Mouse (Mus musculus): Measurements from ENCODE around the gene Gm20458. TPM values are rescaled to one million over a fixed set of nuclear protein-coding genes. Genes with fewer than 3 reads are reported as not detected.

Gm20458 gene
- polyA plus RNA-seq (2012; rRNA removed) = 0.55 and 0.61 TPM in 2 replicates

DNA sequence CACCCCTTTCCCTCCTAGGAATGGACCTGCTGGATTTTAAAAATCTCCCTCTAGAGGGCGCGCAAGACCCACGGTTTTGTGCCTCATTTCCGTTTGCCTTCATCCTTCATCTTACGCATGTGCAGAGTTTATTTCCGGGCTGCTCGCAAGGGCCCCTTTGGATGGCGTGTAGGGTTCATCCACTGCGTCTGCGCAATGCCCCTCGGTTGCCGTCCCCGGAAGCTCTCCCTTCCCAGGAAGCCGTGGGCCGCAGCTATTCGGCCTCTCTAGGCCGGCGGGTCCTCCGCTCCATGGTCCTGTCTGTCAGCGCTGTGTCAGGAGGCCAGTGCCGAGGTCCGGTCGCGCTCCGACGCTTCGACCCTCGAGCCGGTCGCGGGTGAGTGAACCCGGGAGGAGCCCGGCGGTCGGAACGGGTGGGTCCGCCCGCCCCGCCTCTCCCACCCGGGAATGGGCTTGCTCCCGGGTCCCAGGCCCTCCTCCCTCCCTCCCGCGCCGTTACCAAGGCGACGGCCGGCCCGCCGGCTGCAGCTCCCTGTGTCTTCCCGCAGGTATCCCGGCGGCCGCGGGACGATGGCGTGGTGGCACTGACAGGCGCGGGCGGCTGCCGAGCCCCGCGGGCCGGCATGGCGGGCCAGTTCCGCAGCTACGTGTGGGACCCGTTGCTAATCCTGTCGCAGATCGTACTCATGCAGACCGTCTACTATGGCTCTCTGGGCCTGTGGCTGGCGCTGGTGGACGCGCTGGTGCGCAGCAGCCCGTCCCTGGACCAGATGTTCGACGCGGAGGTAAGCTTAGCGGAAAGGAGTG lies at the start of gene Gm20458:
Gm20458 (plus strand) TSS at position 223 of the 807 bp plus-strand sequence.

DNA sequence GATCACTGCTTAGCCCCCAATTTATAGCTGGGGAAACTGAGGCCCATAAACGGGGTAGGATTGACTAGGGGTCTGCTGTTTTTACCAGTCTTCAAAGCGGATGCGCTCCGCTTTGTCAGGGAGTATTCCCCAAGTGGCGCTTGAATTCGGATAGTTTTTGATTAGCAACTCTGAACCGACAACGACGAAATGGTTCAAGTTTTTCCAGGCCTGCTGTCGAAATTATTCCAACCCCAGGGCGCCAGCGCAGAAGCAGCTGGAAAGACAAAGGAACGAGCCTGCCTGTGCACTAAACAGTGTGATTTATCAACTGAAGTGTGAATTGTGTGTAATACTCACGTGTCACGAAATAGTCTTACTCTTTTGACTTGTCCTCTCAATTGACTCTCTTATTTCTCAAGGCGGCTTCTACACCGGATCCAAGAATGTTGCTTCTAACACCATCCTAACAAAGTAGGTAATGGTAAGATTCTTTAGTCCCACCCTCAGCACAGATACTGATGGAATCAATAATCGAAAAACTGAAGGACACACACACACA lies 17.2 kb upstream of the Gm20458 start, which contains the start of gene Sdc4:
Sdc4 (minus strand) TSS at position 428 of the 541 bp plus-strand sequence.

DNA sequence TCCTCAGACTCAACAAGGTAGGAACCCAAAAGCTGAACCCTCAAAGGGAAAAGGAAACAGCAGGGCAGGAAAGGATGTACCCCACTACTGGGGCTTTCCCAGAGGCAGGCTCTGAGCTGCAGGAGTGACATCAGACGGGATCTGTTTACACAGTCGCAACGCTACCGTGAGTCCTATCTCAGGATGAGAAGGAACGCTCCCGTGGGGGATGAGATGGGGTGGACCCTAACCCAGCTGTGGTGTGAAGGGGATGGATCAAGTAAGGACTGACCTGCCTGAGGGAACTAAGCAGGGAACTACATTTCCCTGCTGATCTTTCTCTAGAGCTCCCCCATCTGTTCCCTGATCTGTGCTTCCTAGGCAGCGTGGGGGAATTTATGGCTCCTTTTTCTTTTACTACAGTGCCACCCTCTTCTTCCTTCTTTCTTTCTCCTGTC lies 3.9 kb upstream of the Gm20458 start, which contains the start of gene Sys1:
Sys1 (plus strand) TSS at position 101 of the 437 bp plus-strand sequence.

DNA sequence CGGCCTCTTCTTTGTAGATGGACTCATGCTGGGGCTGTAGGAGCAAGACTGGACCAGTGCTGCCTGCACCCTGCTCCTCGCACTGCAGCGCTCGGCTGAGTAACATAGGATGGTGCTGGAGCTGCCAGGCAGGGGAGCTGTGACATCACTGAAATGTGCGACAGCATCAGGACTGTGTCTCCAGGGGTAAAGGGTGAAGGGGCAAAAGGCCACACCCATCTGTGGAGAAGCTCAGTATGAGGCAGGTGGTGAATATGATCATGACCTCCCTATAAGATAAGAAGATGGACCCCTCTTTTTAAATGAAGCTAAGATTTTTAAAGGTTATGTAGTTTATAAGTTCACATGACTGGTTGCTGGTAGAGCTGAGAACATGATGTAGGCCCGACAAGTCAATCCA lies 12.9 kb downstream of the Gm20458 start, which contains the start of gene Trp53tg5:
Trp53tg5 (minus strand) TSS at position 101 of the 400 bp plus-strand sequence.

DNA sequence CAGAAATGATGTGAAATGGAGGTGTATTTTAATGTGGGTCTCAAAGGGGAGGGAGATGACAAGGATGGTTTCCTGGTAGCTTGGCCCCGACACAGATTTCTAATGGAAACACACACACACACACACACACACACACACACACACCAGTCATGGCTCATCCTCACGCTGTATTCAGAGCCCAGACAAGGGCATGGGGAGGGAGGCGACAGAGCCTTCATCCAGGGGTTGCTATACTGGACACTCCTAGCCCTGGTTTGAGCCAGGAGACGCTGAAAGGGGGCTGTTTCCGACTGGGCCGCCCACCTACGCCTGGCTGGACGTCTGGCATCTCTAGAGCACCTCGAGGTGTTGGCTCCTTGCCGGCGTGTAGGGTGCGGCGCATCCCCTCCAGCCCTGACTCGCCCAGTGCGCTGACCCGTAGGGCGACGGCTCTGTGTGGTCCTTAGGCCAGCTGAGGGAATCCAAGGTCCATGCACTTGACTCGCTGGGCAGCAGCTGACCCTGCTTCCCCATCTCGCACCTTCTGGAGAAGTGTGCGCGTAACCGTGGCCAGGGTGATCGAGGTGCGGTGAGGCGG lies 25.0 kb downstream of the Gm20458 start, which contains the start of gene Dbndd2:
Dbndd2 (plus strand) TSS at position 426 of the 577 bp plus-strand sequence.

DNA sequence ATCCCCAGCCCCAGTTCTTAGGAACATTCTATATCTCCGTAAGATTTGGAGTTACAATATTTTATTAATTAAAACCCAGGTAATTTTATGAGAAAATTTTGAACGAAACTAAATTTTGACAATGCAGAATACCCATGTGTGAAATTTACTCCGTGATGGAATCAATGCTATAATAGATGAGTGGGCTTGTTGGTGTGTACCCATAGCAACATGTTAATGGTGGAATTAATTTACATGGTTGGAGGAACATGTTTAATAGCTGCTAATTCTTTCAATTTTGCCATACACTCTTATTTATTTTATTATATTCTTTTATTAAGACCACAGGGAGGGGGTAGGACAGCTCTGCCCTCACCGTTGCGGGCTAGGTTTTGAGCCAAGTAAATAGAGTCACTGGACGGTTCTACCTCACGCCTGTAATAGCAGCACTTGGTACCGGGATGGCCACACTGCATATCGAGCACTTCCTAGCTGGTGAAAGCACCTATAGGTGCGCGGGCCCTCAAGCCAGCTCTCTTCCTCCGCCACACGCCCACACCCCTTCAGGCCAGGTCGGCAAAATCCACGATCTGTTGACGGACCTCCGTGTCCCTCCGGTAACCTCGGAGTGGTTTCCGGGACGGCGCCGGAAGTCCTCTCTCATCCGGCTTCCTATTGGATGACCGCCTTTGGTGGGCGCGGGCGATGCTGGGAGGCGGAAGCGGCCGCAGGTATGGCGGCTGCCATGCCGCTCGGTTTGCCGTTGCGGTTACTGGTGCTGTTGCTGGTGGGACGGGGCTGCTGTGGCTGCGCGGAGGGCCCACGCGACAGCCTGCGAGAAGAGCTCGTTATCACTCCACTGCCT lies 36.3 kb downstream of the Gm20458 start, which contains the start of gene Pigt:
Pigt (plus strand) TSS at position 674 of the 844 bp plus-strand sequence.

Other genes with a start within 250 kb of the Gm20458 start
- gene Wfdc15b, start 239.3 kb upstream of the Gm20458 start, polyA plus RNA-seq (2012; rRNA removed) = 0.07 and 0.16 TPM in 2 replicates
- gene Svs2, start 222.5 kb upstream of the Gm20458 start, polyA plus RNA-seq (2012; rRNA removed) = not detected in 2 replicates
- gene Svs3b, start 204.3 kb upstream of the Gm20458 start, polyA plus RNA-seq (2012; rRNA removed) = not detected in 2 replicates
- not detected in 2 replicates for gene Svs4, start 182.5 kb upstream of the Gm20458 start, polyA plus RNA-seq (2012; rRNA removed)
- not detected in 2 replicates for gene Svs3a, start 171.7 kb upstream of the Gm20458 start, polyA plus RNA-seq (2012; rRNA removed)
- gene Svs6, start 144.2 kb upstream of the Gm20458 start, polyA plus RNA-seq (2012; rRNA removed) = not detected in 2 replicates
- not detected in 2 replicates for gene Svs5, start 128.2 kb upstream of the Gm20458 start, polyA plus RNA-seq (2012; rRNA removed)
- gene Slpi, start 71.9 kb upstream of the Gm20458 start, polyA plus RNA-seq (2012; rRNA removed) = 25.7 and 26.9 TPM in 2 replicates
- gene Rbpjl, start 57.8 kb upstream of the Gm20458 start, polyA plus RNA-seq (2012; rRNA removed) = 0.01 and 0.13 TPM in 2 replicates
- gene Matn4, start 55.8 kb upstream of the Gm20458 start, polyA plus RNA-seq (2012; rRNA removed) = 0.17 and 0.21 TPM in 2 replicates
- gene Sdc4, start 17.1 kb upstream of the Gm20458 start, polyA plus RNA-seq (2012; rRNA removed) = 46.8 and 52.3 TPM in 2 replicates
- 20.3 and 20.5 TPM in 2 replicates for gene Sys1, start 4.0 kb upstream of the Gm20458 start, polyA plus RNA-seq (2012; rRNA removed)
- gene Trp53tg5, start 12.8 kb downstream of the Gm20458 start, polyA plus RNA-seq (2012; rRNA removed) = not detected in 2 replicates
- 11.3 and 12.0 TPM in 2 replicates for gene Dbndd2, start 25.1 kb downstream of the Gm20458 start, polyA plus RNA-seq (2012; rRNA removed)
- 15.6 and 19.3 TPM in 2 replicates for gene Pigt, start 36.6 kb downstream of the Gm20458 start, polyA plus RNA-seq (2012; rRNA removed)
- gene Wfdc2, start 101.4 kb downstream of the Gm20458 start, polyA plus RNA-seq (2012; rRNA removed) = 1.6 and 2.0 TPM in 2 replicates
- gene Spint3, start 112.5 kb downstream of the Gm20458 start, polyA plus RNA-seq (2012; rRNA removed) = not detected in 2 replicates
- gene Wfdc6a, start 124.5 kb downstream of the Gm20458 start, polyA plus RNA-seq (2012; rRNA removed) = 0.05 and 0.06 TPM in 2 replicates
- gene Eppin, start 132.6 kb downstream of the Gm20458 start, polyA plus RNA-seq (2012; rRNA removed) = not detected in 2 replicates
- gene Wfdc6b, start 152.6 kb downstream of the Gm20458 start, polyA plus RNA-seq (2012; rRNA removed) = not detected in 2 replicates
- not detected in 2 replicates for gene Wfdc8, start 152.7 kb downstream of the Gm20458 start, polyA plus RNA-seq (2012; rRNA removed)
- gene Wfdc16, start 177.8 kb downstream of the Gm20458 start, polyA plus RNA-seq (2012; rRNA removed) = not detected in 2 replicates
- not detected in 2 replicates for gene Wfdc10, start 195.1 kb downstream of the Gm20458 start, polyA plus RNA-seq (2012; rRNA removed)
- gene Wfdc9, start 195.6 kb downstream of the Gm20458 start, polyA plus RNA-seq (2012; rRNA removed) = not detected in 2 replicates
- gene Wfdc11, start 213.1 kb downstream of the Gm20458 start, polyA plus RNA-seq (2012; rRNA removed) = not detected in 2 replicates
- gene Wfdc13, start 224.1 kb downstream of the Gm20458 start, polyA plus RNA-seq (2012; rRNA removed) = not detected in 2 replicates
- not detected in 2 replicates for gene Spint4, start 237.5 kb downstream of the Gm20458 start, polyA plus RNA-seq (2012; rRNA removed)

Data from liver, embryonic 18 days (tissue).